Mouse (Mus musculus): ENCODE data around the gene Wdr31. TPM values are rescaled to one million over a fixed set of nuclear protein-coding genes. Genes with fewer than 3 reads are reported as not detected.

The Wdr31 gene
- total RNA-seq, 2 experiments from 2014 or later, result 6.9 to 8.8 TPM

DNA sequence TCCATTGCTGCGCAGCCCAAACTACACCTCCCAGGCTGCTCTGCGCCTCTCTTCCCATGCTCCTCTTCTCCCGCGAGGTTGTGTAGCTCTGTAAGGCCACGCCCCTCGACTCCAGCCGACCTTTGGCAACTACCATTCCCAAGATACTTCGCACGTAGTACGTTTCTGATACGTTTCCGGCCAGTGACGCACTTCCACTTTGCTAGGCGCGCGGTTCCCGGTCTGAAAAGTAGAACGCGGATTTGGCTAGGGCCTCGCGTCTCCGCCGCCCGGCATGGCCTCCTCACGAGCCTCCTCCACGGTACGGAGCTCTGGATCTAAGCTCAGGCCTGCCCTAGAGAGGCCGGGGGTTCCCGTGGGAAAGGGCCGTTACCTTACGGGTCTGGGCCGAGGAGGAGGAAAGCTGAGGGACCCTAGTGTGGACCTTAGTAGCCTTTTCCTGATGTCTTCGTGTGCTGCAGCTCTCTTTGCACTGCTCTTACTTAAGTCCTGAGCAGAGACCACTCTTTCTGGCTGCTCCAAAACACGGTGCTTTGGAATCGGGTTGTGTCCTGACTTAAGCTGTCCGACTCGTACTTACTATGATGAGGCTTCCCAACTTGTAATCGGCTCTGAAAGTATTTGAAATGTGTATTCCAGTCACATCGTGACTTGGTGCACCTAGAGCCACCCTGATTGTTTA, 62.0 kb downstream of the Wdr31 start, which contains the start of the genes Cdc26 and Prpf4:
Gene Cdc26, minus strand, starts transcription at position 42 of the 682 bp plus-strand sequence.
Gene Prpf4, plus strand, starts transcription at position 197 of the 682 bp plus-strand sequence.
- Histone ChIP-seq H3K4me3 (peak within 1 kb of the TSS; percentile 95), H3K27ac (peak within 1 kb of the TSS; percentile 79)
- intact Hi-C loops (cut with DNase I), result loop anchor here (2.0 to 5.0 kb wide), 4 partner anchors 48 to 201 kb away; partner anchors contain the start of genes Alad, Fkbp15, Hdhd3 and Slc31a1
- DNase-seq (ENCODE audit: extremely low spot score in 1 of 2, low spot score in 2 of 2), result peak; percentile 95 to 97
- no peak for TF ChIP-seq CTCF (IDR thresholded peaks at IDR 0.05)

DNA sequence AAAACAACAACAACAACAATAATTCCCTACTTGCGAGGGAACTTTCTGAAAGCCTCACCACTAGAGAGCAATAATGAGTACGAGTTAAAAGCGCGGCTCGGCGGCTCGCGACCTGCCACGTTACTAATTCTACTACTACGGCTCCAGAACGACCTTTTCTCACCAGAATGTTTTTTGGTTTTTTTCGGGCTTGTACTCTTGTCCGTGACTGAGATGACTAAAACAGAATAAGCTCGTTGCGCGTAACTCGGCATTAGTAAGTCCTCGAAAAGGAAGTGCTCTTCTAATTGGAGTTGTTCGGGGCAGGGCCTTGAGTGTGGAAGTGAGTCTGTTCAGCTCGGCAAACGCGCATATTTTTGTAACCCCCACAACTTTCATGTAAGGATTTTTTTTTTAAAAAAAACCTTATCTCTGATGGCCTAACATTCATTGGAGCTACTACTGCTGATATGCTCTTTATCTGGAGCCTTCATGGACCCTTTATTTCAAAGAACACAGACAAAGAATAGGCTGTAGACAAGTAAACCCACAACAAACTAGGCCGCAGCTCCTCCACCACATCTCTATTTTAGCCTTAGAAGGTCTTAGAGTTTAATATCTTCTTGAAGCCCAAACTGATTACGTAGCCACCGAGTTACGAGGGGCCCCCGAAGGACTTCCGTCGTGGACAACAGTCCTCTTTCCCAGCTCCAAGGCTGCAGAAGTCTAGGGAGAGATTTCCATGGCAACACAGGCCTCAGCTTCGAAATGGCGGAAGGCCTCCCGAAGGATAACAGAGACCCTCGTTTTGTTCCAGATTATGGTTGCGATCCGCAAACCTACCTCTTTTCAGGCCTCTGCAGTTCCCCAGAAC, 62.7 kb downstream of the Wdr31 start:
- peak overlapping the region; percentile 79 for H3K27ac ChIP-seq
- H3K4me3 ChIP-seq, result peak overlapping the region; percentile 95
- DNase-seq (ENCODE audit: extremely low spot score in 1 of 2, low spot score in 2 of 2), result peak; percentile 47 to 48
- peak; percentile 58 for TF ChIP-seq CTCF (IDR thresholded peaks at IDR 0.05)
- intact Hi-C loops (cut with DNase I), result loop anchor here (2.0 to 5.0 kb wide), 4 partner anchors 47 to 201 kb away; partner anchors contain the start of genes Alad, Fkbp15, Hdhd3 and Slc31a1

DNA sequence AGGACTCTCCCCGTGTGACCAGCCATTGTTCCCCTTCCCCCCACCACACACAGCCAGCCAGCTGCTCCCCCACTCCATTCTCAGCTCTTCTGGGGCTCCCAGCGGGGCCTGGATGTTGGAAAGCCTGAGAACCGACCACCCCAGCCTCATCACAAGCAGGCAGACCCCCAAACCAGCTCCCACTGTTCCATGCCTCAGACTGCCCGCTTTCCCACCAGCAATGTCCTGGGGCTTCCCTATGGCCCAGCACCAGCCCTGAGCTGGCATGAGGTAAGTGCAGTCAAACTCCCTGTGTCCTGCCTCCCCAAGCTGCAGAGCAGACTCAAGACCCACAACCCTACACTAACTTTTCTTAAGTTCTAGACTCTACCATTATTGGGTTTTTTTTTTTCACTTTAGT, 64.6 kb downstream of the Wdr31 start:
- H3K27ac ChIP-seq, result no peak overlapping the region
- DNase-seq (ENCODE audit: extremely low spot score in 1 of 2, low spot score in 2 of 2), result no peak
- H3K4me3 ChIP-seq, result no peak overlapping the region
- intact Hi-C loops (cut with DNase I), result loop anchor here (5.0 kb wide), 3 partner anchors 96 to 199 kb away; partner anchors contain the start of genes Alad and Hdhd3
- no peak for TF ChIP-seq CTCF (IDR thresholded peaks at IDR 0.05)

DNA sequence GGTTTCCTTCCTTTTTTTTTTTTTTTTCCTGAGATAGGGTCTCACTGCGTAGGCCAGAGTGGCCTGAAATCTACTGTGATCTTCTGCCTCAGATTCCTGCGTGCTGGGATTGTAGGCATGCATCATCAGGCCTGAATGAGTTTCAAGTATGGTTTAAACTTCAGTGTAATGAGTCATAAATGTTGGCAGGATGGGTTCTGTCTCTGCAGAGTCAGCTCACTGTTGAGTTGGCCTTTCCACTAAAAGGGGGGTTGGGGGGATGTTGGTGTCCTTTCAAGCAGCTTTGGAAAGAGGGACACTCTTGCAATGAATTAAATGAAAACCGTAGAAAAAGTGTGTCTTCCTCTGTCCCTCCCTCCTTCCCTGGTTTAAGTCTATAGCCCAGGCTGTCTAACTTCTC, 71.7 kb downstream of the Wdr31 start:
- intact Hi-C loops (cut with DNase I), result no loop called here
- Histone ChIP-seq H3K27ac (no peak overlapping the region), H3K4me3 (no peak overlapping the region)
- DNase-seq (ENCODE audit: extremely low spot score in 1 of 2, low spot score in 2 of 2), result no peak
- TF ChIP-seq CTCF (IDR thresholded peaks at IDR 0.05), result no peak

Other genes starting within 250 kb of the Wdr31 start
- 10 to 100 TPM; 20.6 TPM for gene Zfp37, start 239.8 kb downstream of the Wdr31 start, total RNA-seq (2021)
- gene Slc31a2, start 208.3 kb downstream of the Wdr31 start, total RNA-seq (2021), result 1 to 10 TPM; 8.0 to 8.4 TPM
- 10 to 100 TPM; 35.1 to 41.0 TPM for gene Fkbp15, start 110.3 kb downstream of the Wdr31 start, total RNA-seq (2021)
- 10 to 100 TPM; 11.8 to 12.9 TPM for gene Slc31a1, start 110.2 kb downstream of the Wdr31 start, total RNA-seq (2021)
- gene Cdc26, start 62.3 kb downstream of the Wdr31 start, total RNA-seq (2021), result 10 to 100 TPM; 42.3 to 43.4 TPM
- 10 to 100 TPM; 12.1 to 14.4 TPM for gene Prpf4, start 62.1 kb downstream of the Wdr31 start, total RNA-seq (2021)
- gene Rnf183, start 35.6 kb downstream of the Wdr31 start, total RNA-seq (2021), result not detected
- gene Bspry, start 9.2 kb upstream of the Wdr31 start, total RNA-seq (2021), result under 1 TPM; 0.38 to 0.40 TPM
- gene Hdhd3, start 32.6 kb upstream of the Wdr31 start, total RNA-seq (2021), result 10 to 100 TPM in 1 of 2 experiments, 1 to 10 TPM in 1; 8.3 to 10.3 TPM
- 10 to 100 TPM; 32.1 to 34.0 TPM for gene Alad, start 49.0 kb upstream of the Wdr31 start, total RNA-seq (2021)
- 10 to 100 TPM; 20.4 to 21.5 TPM for gene Pole3, start 54.2 kb upstream of the Wdr31 start, total RNA-seq (2021)
- under 1 TPM; 0.19 to 0.63 TPM for gene 4933430I17Rik, start 54.5 kb upstream of the Wdr31 start, total RNA-seq (2021)
- gene Rgs3, start 89.0 kb upstream of the Wdr31 start, total RNA-seq (2021), result 10 to 100 TPM; 25.8 to 27.3 TPM

Measured in left cerebral cortex, adult 2 months (tissue).